Mouse (Mus musculus) cerebellum, adult 2 months (tissue): Measurements from ENCODE around the gene Arhgap11a. TPM values are rescaled to one million over a fixed set of nuclear protein-coding genes. Genes with fewer than 3 reads are reported as not detected.

ENCODE experiments used
- DNase-seq, 2 experiments: peaks; one replicate each; pipeline ENCODE4 v3.0.0; 2021
- H3K27ac ChIP-seq: fragments of 200-500 bp; 2 replicates; pipeline ENCODE4 v1.5.1; 2012; ENCODE audit warnings: low read length, control low read depth, inconsistent platforms; ENCODE audit not compliant: insufficient read depth
- H3K27me3 ChIP-seq: fragments of 200-500 bp; 2 replicates; pipeline ENCODE4 v1.6.1; 2012; ENCODE audit warnings: inconsistent platforms, mild to moderate bottlenecking, low read length, moderate library complexity; ENCODE audit not compliant: control insufficient read depth, insufficient read depth
- H3K4me1 ChIP-seq: fragments of 200-500 bp; 2 replicates; pipeline ENCODE4 v1.6.1; 2011; ENCODE audit warnings: low read length; ENCODE audit not compliant: control insufficient read depth, insufficient read depth
- H3K4me3 ChIP-seq: fragments of 200-500 bp; replicated peaks from 2 replicates; pipeline ENCODE3; 2011; ENCODE audit warnings: mild to moderate bottlenecking, low read depth, low read length, control low read depth; ENCODE audit not compliant: insufficient read depth
- CTCF ChIP-seq: fragments of 200-500 bp; IDR thresholded peaks from 2 replicates; pipeline ENCODE4 v1.5.1; 2011; ENCODE audit warnings: low read depth, mild to moderate bottlenecking, control low read depth, low read length, moderate library complexity, borderline replicate concordance; ENCODE audit not compliant: insufficient read depth
- POLR2A ChIP-seq: fragments of 200-500 bp; IDR thresholded peaks from 2 replicates; pipeline ENCODE4 v1.6.1; 2011; ENCODE audit warnings: low read length, control low read depth, borderline replicate concordance; ENCODE audit not compliant: insufficient read depth
- WGBS: fragments of 180-500 bp; shearing (Covaris S2); methylation state at CpG from one replicate; pipeline ENCODE4 v1.1.7; 2018; 5-methylcytosine and 5-hydroxymethylcytosine counted together
- polyA plus RNA-seq: library from polyadenylated mRNA; depleted of rRNA; stranded (reverse); fragments of >200 nt; gene quantifications from 2 replicates; pipeline ENCODE4 v1.2.3, GENCODE M21; 2012

Arhgap11a gene
- polyA plus RNA-seq, 1 experiment, result 1.8 TPM

DNA sequence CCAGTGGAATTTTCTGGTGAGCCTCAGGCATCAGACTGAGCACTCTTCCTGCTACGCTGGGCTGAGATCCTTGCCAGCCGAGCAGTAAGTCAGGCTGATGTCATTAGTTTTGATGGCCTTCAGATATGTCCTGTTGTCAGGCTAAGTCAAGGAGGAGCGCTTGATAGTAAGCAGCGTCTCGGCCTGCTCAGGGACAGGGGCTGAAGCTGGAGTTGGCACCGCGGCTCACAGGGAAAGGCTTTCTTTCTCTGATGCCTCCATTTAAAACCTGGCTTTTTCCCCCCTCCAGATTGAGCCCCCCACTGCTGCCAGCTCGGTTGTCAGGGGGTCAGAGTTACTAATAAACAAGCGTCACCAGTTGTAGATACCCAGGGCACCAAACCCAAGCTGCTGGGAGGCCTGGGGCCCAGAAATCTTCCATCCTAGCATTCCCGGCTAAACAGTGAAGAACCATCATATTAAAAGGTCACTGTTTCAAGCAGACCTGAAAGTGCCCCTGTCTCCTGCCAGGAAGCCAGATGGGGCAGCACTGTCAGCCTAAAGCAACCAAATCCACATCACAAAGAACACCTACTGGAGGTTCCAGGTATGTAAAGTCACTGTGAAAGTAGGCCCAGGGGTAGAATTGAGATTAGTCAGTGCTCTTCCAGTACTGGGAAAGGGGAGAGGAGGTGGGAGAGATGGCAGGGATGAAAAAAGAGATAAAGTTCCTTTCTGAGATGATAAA lies 41.4 kb downstream of the Arhgap11a start:
- no peaks in the 10 kb centered on the region for H3K27me3 ChIP-seq
- DNase-seq, result peak; percentile 59 to 74
- WGBS, result 13% methylated on average over 10 of the region's 10 CpGs
- H3K27ac ChIP-seq, result peak overlapping the region; percentile 62
- peaks cover 29% of the 10 kb centered on the region for H3K4me1 ChIP-seq
- H3K4me3 ChIP-seq, result no peak overlapping the region
- TF ChIP-seq POLR2A (no peak), CTCF (no peak)

DNA sequence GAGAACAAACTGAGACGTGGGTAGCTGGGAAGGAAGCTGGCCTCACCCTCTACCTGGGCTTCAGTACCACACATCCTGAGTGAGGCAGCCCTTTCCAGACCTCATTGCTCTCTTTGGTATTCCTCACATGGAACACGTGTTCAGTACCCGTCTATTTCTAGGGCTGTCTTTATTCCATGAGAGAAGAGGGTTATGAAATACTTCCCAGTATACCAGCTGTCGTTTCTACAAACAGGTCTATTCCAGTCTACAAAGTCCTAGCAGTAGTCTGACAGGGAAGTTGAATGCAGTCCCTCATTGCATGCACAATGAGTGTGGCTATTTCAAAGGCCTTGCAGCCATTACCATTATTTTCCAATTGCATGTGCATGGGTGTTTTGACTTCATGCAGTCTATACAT lies 42.7 kb downstream of the Arhgap11a start:
- peak in 1 of 2 experiments; percentile 5 for DNase-seq
- Histone ChIP-seq H3K27ac (no peak overlapping the region), H3K4me3 (no peak overlapping the region), H3K4me1 (peaks cover 29% of the 10 kb centered on the region), H3K27me3 (no peaks in the 10 kb centered on the region)
- no peak for TF ChIP-seq CTCF
- TF ChIP-seq POLR2A, result no peak
- 72% methylated on average over 4 of the region's 4 CpGs for WGBS

DNA sequence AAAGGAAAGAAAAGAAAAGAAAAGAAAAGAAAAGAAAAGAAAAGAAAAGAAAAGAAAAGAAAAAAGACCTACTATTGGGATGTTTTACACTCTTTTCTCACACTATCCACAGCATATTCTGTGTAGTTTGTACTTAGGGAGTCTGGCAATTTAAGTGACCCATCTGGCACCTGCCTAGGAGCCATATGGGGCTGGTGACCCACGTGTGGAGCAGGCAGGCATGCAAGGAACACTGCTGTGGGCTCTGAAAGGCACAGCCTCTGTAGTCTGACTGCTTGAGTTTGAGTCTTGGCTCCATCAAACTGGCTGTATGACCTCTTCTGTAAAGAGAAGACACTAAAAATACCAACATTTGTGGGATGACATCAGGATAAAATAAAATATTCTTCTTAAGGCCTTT lies 44.7 kb downstream of the Arhgap11a start:
- TF ChIP-seq POLR2A (no peak), CTCF (no peak)
- Histone ChIP-seq H3K4me3 (no peak overlapping the region), H3K4me1 (peaks cover 29% of the 10 kb centered on the region), H3K27me3 (no peaks in the 10 kb centered on the region), H3K27ac (no peak overlapping the region)
- 3% methylated on average over 1 of the region's 1 CpGs for WGBS
- DNase-seq, result peak; percentile 69 to 82

DNA sequence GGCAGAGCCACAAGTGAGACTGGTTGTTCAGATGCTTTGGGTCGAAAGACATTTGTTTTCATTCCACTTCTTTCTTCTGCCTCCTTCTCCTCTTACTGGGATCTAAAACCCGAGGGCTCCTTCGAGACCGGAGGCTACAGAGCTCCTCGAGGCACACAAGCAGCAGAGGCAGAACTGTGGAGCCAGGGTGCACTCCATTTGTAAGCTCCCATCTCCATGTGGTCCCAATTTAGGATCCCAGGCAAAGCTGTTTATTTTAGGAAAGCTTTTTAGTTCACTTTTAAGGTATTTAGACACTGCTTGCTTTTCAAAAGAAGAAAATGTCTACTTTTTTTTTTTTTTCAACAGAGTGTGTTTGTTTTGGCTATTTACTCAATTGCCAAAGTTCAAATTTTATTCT lies 47.6 kb downstream of the Arhgap11a start:
- 92% methylated on average over 5 of the region's 5 CpGs for WGBS
- Histone ChIP-seq H3K27me3 (no peaks in the 10 kb centered on the region), H3K4me1 (peaks cover 16% of the 10 kb centered on the region), H3K27ac (no peak overlapping the region), H3K4me3 (no peak overlapping the region)
- DNase-seq, result no peak
- TF ChIP-seq POLR2A (no peak), CTCF (no peak)

DNA sequence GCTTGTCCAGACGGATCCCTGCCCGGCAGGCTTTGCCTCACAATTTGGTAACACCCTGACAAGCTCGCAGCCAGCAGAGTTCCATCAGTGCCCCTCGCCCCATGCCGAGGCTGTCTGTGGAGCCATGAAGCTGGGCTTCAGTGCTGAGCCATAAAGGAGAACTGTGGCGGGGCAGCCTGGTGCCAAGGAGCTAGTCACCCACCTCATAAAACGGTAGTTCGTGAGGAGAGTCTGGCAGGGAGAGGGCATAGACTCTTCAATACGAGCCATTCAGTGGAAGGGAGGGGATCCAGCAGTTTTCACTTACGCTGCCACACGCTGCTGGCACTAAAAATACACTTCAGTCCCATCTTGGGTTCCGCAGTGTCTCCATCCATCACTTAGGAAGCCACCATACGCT lies 49.9 kb downstream of the Arhgap11a start:
- H3K4me3 ChIP-seq, result no peak overlapping the region
- WGBS, result 42% methylated on average over 13 of the region's 13 CpGs
- no peak for DNase-seq
- peaks cover 5% of the 10 kb centered on the region; the same call in 1 of the 2 replicates for H3K4me1 ChIP-seq
- H3K27ac ChIP-seq, result no peak overlapping the region
- no peaks in the 10 kb centered on the region for H3K27me3 ChIP-seq
- TF ChIP-seq CTCF, result no peak
- TF ChIP-seq POLR2A, result no peak

DNA sequence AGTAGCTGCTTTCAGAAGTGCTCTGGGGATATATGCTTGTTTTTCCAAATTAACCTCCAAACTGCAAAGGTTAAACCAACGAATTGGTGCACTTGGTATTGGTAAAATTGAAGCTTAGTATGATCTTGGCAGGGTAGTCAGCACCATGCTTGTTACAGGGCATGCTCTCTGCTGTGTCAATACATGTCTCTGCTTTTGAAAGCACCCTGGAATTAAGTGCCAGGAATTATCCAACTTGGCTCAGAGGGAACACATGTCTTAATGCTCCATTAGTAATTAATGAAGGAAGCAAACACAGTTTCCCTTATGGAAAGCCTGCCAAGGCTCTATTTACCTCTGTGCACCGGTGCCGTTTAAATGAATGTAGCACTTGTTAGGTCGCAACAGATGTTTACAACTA lies 53.3 kb downstream of the Arhgap11a start:
- TF ChIP-seq POLR2A (no peak), CTCF (no peak)
- 59% methylated on average over 4 of the region's 4 CpGs for WGBS

DNA sequence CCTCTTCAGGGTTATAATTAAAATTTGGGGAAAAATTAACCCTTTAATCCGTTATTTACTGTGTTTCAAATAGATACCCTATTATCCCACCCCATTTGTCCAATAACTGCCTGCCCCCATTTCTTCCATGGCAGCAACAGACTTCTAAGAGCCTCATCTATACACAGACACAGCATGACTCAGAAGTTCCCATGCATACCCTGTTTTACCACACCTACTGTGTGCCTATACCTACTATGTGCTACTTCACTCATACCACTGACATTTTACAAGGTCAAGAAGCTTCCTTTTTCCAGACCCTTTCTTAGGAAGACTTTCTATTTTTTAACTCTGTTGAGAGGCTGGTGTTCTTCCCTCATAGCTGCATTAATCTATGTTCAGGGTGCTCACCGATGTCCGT lies 54.9 kb downstream of the Arhgap11a start:
- no peaks in the 10 kb centered on the region for H3K27me3 ChIP-seq
- DNase-seq, result no peak
- TF ChIP-seq POLR2A (no peak), CTCF (no peak)
- 93% methylated on average over 3 of the region's 3 CpGs for WGBS
- H3K4me1 ChIP-seq, result no peaks in the 10 kb centered on the region
- no peak overlapping the region for H3K4me3 ChIP-seq
- H3K27ac ChIP-seq, result no peak overlapping the region

More for the DNA sequence above, 53.3 kb downstream of the Arhgap11a start:
- Histone ChIP-seq H3K4me3 (no peak overlapping the region), H3K4me1 (no peaks in the 10 kb centered on the region), H3K27ac (no peak overlapping the region), H3K27me3 (no peaks in the 10 kb centered on the region)
- DNase-seq, result no peak

DNA sequence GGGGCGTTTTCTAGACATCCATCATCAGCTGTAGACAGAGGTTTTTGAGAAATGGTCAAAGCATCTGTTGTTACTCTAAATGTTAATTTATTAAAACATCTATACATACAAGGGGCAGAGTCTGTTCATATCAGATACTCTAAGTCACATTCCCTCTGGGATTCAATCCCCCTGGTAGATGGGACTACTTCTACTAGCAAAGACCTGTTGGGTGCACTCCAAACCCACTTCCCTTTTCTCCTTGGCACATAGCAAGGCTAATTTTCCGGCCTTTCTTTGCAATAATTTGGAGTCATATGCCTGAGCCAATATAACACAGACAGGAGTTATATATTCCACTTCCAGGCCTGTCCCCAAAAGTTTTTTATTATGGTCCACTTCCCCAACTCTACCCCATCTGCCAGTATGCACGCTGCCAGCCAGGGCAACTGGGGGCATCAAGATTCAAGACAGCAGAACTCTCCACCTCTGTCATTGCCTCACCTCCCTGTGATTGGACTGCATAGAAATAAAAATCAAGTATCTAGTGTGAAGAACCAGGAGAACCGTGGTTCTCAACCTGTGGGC lies 59.6 kb downstream of the Arhgap11a start:
- no peaks in the 10 kb centered on the region for H3K4me1 ChIP-seq
- H3K4me3 ChIP-seq, result no peak overlapping the region
- H3K27ac ChIP-seq, result no peak overlapping the region
- TF ChIP-seq POLR2A (no peak), CTCF (no peak)
- H3K27me3 ChIP-seq, result no peaks in the 10 kb centered on the region
- 77% methylated on average over 4 of the region's 4 CpGs for WGBS
- no peak for DNase-seq
